Mouse (Mus musculus) gastrocnemius, adult 18-20 months (tissue): Measurements from ENCODE around the gene N4bp2l2. TPM values are rescaled to one million over a fixed set of nuclear protein-coding genes. Genes with fewer than 3 reads are reported as not detected.
"Not testable (repeated sequence)": the region's sequence is repeated elsewhere in the genome, so short reads cannot be mapped to it uniquely, and the experiment has no call there.

Experiments
- DNase-seq: peaks from one replicate; pipeline ENCODE4 v3.0.0; 2021; ENCODE audit warnings: low spot score
- long read RNA-seq, 2 experiments: library from polyadenylated mRNA; stranded (forward); transcript quantifications; one replicate each; pipeline ENCODE4 v2.0.0; 2021
- total RNA-seq, 2 experiments: library from RNA; stranded (reverse); gene quantifications; 2 replicates each; pipeline ENCODE4 v1.2.3; 2021

The N4bp2l2 gene
- 10 to 100 TPM; 24.1 to 34.5 TPM for total RNA-seq
- long read RNA-seq, experiment 1, full-length matches to known transcripts, result 1 of 6 reads
- long read RNA-seq, experiment 1, partial matches to known transcripts, result 0 of 6 reads
- long read RNA-seq, experiment 1, other reads (novel, unspliced or antisense), result 5 of 6 reads
- long read RNA-seq, experiment 2, full-length matches to known transcripts, result 2 of 3 reads
- long read RNA-seq, experiment 2, partial matches to known transcripts, result 1 of 3 reads
- long read RNA-seq, experiment 2, other reads (novel, unspliced or antisense), result 0 of 3 reads

- not testable (repeated sequence) for DNase-seq
These were observed at the start of gene N4bp2l2 for GRCm38 (mm10) chr5:150666133-150666739. N4bp2l2 (minus strand) TSS chr5:150666183.

DNA sequence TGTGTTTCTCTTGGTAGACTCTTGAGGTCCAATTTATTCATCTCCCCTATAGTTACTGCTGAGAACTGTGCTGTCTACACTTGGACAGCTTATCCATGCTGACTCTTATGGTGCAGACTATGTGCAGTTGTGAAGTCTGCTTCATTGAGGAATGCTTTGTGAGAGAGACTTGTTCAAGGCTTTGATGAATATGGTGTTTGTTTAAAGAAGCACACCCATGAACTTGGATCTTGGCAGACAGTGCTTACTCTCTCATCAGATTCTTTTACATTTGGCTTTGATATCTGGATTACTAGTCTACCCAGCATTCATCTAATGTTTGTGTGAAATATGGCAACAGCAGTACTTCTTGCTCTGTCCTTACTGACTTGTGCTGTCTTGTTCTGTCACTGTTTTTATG, 47.4 kb upstream of the N4bp2l2 start:
- DNase-seq, result no peak

DNA sequence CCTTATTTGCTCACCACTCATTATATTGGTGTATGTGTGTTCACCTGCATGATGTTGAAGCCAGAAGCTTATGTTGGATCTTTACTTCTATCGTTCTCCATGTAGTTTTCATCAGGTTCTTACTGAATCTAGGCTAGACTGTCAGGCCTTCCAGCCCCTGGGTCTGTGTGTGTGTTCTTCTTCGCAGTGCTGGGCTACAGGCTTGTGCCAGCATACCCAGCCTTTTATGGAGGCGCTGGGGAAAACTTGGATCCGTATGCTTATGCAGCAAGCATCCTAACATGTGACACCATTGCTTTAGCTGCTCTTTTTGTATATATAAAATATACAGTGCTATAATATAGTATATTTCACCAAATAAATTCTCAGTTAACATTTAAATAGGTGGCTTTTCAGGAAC, 45.5 kb upstream of the N4bp2l2 start:
- no peak for DNase-seq

GRCm38 (mm10) chr5:150707181-150707580, 41.2 kb upstream of the N4bp2l2 start:
- DNase-seq, result not testable (repeated sequence)

GRCm38 (mm10) chr5:150706651-150707050, 40.7 kb upstream of the N4bp2l2 start:
- not testable (repeated sequence) for DNase-seq

DNA sequence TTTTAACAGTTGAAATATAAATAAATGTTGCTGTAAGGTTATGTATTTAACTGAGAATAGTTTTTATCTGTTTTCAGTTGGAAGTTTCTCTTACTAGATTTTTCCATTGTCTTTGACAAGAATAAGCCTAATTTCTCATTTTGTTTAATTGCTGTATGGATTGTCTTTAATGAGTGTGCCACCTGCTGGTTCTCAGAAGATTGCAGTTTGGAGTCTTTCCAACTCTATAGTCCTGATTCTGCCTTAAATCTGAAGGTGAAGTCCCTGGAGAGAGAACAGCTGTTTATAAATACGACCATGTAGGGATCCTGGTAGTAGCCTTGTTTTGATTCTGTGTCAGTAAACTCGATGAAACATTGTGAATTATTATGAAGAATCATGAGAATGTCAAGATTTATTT, 36.7 kb upstream of the N4bp2l2 start:
- DNase-seq, result peak; percentile 27

DNA sequence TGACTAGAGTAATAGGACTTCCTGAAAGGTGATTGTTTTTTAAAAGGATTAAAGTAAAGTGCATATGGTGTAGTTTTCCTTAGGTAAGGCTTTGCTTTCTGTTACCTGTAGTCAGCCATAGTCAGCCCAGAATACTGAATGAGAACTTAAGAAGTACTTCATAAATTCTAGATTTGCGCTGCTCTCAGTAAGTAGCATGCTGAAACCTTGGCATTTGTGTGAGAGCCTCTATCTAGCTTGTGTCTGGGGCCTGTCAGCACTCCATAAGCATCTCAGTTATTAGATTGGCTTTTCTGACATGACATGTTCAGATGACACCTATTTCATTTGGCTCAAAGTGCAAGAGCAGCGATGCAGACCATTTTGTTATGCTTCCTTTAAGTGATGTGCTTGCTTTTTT, 27.3 kb upstream of the N4bp2l2 start:
- no peak for DNase-seq

DNA sequence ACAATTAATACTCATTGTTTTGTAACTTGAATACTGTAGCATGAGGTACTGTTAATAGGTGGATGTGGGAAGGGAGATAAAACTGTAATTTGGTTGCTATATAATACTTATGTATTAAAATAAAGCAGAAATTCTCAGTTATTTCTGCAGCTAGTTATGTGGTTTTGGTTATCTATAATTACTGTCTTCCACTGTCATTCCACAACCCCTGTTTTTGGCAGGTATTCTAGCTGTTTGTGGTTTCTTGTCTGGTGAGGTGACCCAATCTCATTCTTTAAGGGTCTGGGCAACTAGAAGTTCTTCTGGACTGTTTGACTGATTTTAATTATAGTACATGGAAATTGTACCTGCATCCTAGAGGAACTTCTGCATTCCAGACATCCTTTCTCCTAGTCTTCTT, 24.7 kb upstream of the N4bp2l2 start:
- DNase-seq, result no peak

DNA sequence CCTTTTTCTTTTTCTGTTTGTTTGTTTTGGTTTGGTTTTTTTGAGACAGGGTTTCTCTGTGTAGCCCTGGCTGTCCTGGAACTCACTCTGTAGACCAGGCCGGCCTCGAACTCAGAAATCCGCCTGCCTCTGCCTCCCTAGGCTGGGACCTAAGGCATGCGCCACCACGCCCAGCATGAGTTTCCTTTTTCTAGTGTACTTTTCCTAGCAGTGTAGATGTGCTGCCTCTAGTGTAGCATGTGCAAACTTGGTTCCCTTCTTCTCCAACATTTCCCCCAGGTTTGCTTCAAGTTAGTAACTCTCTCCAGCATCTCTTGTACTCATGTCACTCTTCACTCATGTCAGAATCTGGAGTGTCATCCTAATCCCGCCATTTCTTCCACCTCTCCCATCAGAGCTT, 16.9 kb upstream of the N4bp2l2 start:
- not testable (repeated sequence) for DNase-seq

DNA sequence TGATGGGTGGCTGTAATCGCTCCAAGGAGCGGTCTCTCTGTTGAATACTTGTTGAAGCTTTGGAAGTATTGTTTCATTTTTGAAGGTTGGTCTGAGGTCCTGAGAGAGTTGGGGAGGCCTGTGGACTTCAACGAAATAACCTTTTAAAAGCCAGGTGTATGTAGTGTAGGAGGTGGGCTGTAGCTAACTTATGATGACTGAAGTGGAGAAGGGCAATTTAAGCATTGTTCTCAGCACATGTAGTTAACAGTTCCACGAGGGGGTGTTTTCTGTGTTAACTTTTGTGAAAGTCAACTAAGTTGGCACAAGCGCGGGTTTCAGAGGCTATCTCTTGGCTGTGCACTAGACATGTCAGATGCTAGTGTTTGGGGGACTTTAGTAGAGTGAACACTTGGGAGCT, 8.9 kb upstream of the N4bp2l2 start:
- peak; percentile 2 for DNase-seq

- DNase-seq, result peak; percentile 20
These were observed 8.1 kb upstream of the N4bp2l2 start for GRCm38 (mm10) chr5:150673880-150674621.

DNA sequence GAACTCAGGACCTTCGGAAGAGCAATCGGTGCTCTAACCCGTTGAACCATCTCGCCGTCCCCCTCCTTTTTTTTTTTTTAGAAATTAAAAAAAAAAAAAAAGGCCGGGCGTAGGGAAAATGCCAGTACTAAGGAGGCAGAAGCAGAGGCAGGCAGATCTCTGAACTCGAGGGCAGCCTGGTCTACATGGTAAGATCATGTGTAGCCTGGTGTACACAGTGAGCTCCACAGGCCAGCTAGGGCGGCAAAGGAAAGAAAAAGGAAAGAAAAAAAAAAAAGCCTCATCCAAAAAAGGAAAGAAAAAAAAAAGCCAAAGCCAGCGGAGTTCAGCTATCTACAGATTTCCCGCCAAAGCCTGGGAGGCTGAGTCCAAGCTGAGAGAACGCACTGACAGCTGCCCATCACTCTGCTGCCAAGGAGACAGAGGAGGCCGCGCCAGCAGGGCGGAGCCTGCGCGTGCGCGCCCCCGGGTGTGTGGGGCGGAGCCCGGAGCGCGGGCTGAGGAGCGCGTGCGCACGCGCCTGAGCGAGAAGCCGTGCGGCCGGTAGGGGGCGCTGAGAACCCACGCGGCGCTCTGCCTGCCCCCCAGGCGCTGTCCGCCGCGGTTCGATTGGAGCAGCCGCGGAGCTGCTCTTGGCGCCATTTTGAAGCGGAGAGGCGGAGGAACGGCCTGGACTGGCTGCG, 7.3 kb upstream of the N4bp2l2 start, which contains the start of gene Pds5b:
TSS of gene Pds5b (plus strand) at position 587 of the 683 bp plus-strand sequence.
- DNase-seq, result peak; percentile 92

DNA sequence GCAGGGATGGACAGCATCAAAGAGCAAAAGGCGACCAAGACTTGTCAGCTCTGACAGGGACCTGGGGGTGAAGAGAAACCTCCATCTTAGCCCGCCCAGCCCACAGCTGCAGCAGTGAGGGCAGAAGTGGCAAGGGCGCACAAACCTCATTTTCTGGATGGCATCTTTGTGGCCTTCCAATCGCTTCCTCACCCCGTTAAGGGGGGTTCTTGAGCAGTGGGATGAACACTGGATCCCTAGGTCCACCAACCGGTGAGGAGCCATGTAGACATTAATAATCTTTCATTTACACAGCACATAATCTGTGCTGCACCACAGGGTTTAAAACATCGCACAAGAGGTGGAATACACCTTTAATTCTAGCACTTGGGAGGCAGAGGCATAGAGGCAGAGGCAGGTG, 6.4 kb upstream of the N4bp2l2 start:
- DNase-seq, result no peak

DNA sequence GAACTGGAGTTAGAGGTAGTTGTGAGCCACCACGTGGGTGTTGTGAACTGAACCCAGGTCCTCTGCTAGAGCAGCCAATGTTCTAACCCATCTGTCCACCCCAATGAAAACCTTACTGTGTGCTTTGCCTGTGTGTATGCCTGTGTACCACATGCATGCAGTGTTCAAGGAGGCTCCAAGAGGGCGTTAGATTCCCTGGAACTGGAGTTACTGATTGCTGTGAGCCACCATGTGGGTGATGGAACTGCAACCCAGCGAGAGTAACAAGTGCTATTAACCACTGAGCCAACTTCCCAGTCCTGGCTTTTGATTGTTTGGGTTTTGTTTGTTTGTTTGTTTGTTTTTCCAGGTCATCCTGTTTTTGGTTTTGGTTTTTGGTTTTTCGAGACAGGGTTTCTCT, 2.7 kb upstream of the N4bp2l2 start:
- DNase-seq, result no peak

- DNase-seq, result peak; percentile 94
These were observed 640 bp downstream of the N4bp2l2 start for GRCm38 (mm10) chr5:150665132-150665954.

DNA sequence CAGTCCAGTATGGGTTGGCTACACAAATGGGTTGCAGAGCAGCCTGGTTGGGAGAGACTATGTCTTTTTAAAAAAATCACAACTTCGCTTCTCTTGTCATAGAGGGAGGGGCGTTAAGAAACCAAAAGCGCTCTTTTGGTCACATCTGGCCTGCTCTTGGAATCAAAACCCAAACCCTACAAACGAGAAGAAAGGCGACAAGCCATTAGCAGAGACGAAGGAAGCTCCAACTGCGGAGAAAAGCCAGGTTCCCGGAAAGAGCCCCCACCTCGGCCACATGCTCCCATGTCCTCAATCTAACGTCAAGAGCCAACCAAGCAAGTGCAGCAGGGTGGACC, 1.2 kb downstream of the N4bp2l2 start:
- DNase-seq, result no peak

DNA sequence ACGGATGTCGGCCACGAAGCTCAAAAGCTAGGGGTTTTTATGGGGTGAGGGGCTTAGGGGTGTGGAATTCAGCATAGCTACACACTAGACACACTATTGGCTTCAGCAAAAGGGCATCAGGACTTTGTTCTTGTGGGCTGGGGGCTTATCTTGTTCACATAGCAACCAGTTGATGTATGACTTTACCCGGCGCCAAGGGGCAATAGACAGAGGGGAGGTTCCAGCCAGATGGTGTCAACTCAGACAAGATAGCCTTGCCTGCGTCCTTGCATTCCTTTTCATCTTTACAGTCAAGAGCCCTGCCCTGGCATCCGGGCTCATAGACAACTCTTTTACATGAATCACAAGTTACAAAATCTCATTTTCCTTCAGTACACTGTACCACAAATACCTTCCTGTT, 2.1 kb downstream of the N4bp2l2 start:
- DNase-seq, result not testable (repeated sequence)

DNA sequence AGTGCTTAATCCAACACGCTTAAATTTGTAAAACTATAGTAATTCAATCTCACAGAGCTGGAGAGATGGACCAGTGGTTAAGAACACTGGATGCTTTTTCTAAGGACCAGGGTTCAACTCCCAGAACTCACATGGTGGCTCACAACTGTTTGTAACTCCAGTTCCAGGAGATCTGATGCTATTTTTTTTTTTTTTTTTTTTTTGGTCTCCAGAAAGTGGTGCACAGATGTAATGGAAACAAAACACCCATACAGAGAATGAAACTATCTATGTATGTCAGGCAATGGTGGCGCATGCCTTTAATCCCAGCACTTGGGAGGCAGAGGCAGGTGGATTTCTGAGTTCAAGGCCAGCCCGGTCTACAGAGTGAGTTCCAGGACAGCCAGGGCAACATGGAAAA, 5.7 kb downstream of the N4bp2l2 start:
- not testable (repeated sequence) for DNase-seq

- not testable (repeated sequence) for DNase-seq
These were observed 6.6 kb downstream of the N4bp2l2 start for GRCm38 (mm10) chr5:150659425-150659824.

DNA sequence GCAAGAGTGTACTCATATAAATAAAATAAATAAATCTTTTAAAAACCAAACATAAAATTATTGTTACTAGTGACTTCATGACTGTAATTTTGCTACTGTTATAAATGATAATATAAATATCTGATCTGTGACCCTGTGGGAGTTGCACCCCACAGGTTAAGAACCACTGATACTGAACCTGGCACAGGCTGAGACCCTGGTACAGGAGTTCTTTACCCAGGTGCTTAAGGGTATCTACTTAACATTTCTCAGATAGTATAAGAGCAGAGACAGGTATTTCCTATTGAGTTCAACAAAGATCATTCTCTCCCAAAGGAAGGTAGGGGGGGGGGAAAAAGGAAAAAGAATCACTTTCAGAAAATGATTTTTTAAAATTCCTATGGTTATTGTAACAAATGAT, 11.4 kb downstream of the N4bp2l2 start:
- no peak for DNase-seq

DNA sequence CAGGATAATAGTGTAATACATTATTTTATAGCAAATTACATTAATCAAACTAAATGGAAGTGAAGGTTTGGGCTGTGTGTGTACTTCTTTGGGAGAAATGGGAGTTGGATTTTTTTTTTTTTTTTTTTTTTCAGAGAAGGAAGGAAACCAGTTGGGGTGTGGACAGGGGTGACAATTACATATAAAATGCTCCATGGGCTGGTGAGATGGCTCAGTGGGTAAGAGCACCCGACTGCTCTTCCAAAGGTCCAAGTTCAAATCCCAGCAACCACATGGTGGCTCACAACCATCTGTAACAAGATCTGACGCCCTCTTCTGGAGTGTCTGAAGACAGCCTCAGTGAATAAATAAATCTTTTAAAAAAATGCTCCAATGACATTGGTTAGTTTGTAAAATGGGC, 13.4 kb downstream of the N4bp2l2 start:
- no peak for DNase-seq
